Mouse (Mus musculus) gastrocnemius, adult 2 months (tissue): ENCODE measurements around the gene Tmem210. TPM values are rescaled to one million over a fixed set of nuclear protein-coding genes. Genes with fewer than 3 reads are reported as not detected.
A peak's percentile ranks its signal among the peaks of the same experiment; 100 is the strongest.

Experiments used
- DNase-seq: peaks from one replicate; pipeline ENCODE4 v3.0.0; 2022
- H3K27ac ChIP-seq: fragments of 200-600 bp; 2 replicates; pipeline ENCODE4 v1.8.1; 2022; ENCODE audit warnings: mild to moderate bottlenecking
- H3K4me3 ChIP-seq: fragments of 200-600 bp; 2 replicates; pipeline ENCODE4 v1.8.1; 2022; ENCODE audit warnings: mild to moderate bottlenecking, moderate library complexity
- CTCF ChIP-seq: fragments of 200-600 bp; IDR thresholded peaks from 2 replicates; pipeline ENCODE4 v1.8.1; 2022; ENCODE audit warnings: antibody characterized with exemption, mild to moderate bottlenecking, moderate library complexity
- intact Hi-C: fragments of 180-260 bp; cut with DNase I; formaldehyde crosslinking; loops from one replicate; pipeline ENCODE4 v1.15.1; 2025
- total RNA-seq, 2 experiments: library from RNA; stranded (reverse); gene quantifications; 2 replicates each; pipeline ENCODE4 v1.2.3; 2021

Tmem210 gene
- total RNA-seq, 2 experiments from 2014 or later = not detected

GRCm38 (mm10) chr2:25305587-25306359, 17.8 kb downstream of the Tmem210 start:
- no peak overlapping the region for H3K27ac ChIP-seq

GRCm38 (mm10) chr2:25310180-25310579, 22.2 kb downstream of the Tmem210 start:
- no peak for DNase-seq
- TF ChIP-seq CTCF = no peak
- H3K4me3 ChIP-seq = no peak overlapping the region
- intact Hi-C loops = no loop called here
- no peak overlapping the region for H3K27ac ChIP-seq

More at GRCm38 (mm10) chr2:25305587-25306359, 17.8 kb downstream of the Tmem210 start:
- intact Hi-C loops = no loop called here
- no peak for TF ChIP-seq CTCF
- DNase-seq = no peak
- peak overlapping the region; percentile 68 for H3K4me3 ChIP-seq

GRCm38 (mm10) chr2:25310969-25311368, 23.0 kb downstream of the Tmem210 start:
- intact Hi-C loops = no loop called here
- no peak for TF ChIP-seq CTCF
- DNase-seq = no peak
- no peak overlapping the region for H3K4me3 ChIP-seq
- no peak overlapping the region for H3K27ac ChIP-seq

- no peak for DNase-seq
- Histone ChIP-seq H3K27ac (no peak overlapping the region), H3K4me3 (no peak overlapping the region)
- intact Hi-C loops = no loop called here
- no peak for TF ChIP-seq CTCF
Measured at GRCm38 (mm10) chr2:25311491-25311891, 23.5 kb downstream of the Tmem210 start.

- no peak for DNase-seq
- intact Hi-C loops = no loop called here
- no peak for TF ChIP-seq CTCF
- Histone ChIP-seq H3K4me3 (peak overlapping the region; percentile 39; the same call in 1 of the 2 replicates), H3K27ac (no peak overlapping the region)
Measured at GRCm38 (mm10) chr2:25318119-25318966, 30.4 kb downstream of the Tmem210 start.

GRCm38 (mm10) chr2:25318971-25319773, 31.2 kb downstream of the Tmem210 start, which contains the start of gene Grin1:
Gene Grin1, minus strand, starts transcription at chr2:25319187.
- intact Hi-C loops = no loop called here
- peak; percentile 69 for DNase-seq
- Histone ChIP-seq H3K27ac (no peak within 1 kb of the TSS), H3K4me3 (peak within 1 kb of the TSS; percentile 39)
- no peak for TF ChIP-seq CTCF

- no peak for DNase-seq
- H3K4me3 ChIP-seq = no peak overlapping the region
- no peak for TF ChIP-seq CTCF
- intact Hi-C loops = loop anchor here (10.0 kb wide), 1 partner anchor 195 kb away; no protein-coding TSS in a partner anchor
- H3K27ac ChIP-seq = no peak overlapping the region
Measured at GRCm38 (mm10) chr2:25320084-25320483, 32.1 kb downstream of the Tmem210 start.

- DNase-seq = no peak
- Histone ChIP-seq H3K27ac (no peak overlapping the region), H3K4me3 (no peak overlapping the region)
- TF ChIP-seq CTCF = no peak
- intact Hi-C loops = loop anchor here (10.0 kb wide), 1 partner anchor 201 kb away; no protein-coding TSS in a partner anchor
Measured at GRCm38 (mm10) chr2:25326036-25326435, 38.1 kb downstream of the Tmem210 start.

GRCm38 (mm10) chr2:25328440-25328839, 40.5 kb downstream of the Tmem210 start:
- intact Hi-C loops = loop anchor here (10.0 kb wide), 1 partner anchor 204 kb away; no protein-coding TSS in a partner anchor
- no peak for DNase-seq

GRCm38 (mm10) chr2:25331470-25331869, 43.5 kb downstream of the Tmem210 start:
- H3K4me3 ChIP-seq = peak overlapping the region; percentile 91
- DNase-seq = no peak
- intact Hi-C loops = loop anchor here (5.0 kb wide), 3 partner anchors 59 to 139 kb away; partner anchors contain the start of genes Anapc2, Ssna1 and Tmem203
- TF ChIP-seq CTCF = no peak
- no peak overlapping the region for H3K27ac ChIP-seq

More at GRCm38 (mm10) chr2:25328440-25328839, 40.5 kb downstream of the Tmem210 start:
- peak; percentile 60 for TF ChIP-seq CTCF
- no peak overlapping the region for H3K27ac ChIP-seq
- no peak overlapping the region for H3K4me3 ChIP-seq

GRCm38 (mm10) chr2:25332286-25333160, 44.6 kb downstream of the Tmem210 start, which contains the start of gene Man1b1:
Gene Man1b1, plus strand, starts transcription at chr2:25332338.
- peak within 1 kb of the TSS; percentile 89 for H3K27ac ChIP-seq
- DNase-seq = peak; percentile 99
- peak within 1 kb of the TSS; percentile 91 for H3K4me3 ChIP-seq
- peak; percentile 39 for TF ChIP-seq CTCF
- intact Hi-C loops = loop anchor here (5.0 kb wide), 3 partner anchors 60 to 140 kb away; partner anchors contain the start of genes Anapc2, Ssna1 and Tmem203
